Mouse (Mus musculus) G1E-ER4 (cell line): Measurements from ENCODE around the gene Robo1. TPM values are rescaled to one million over a fixed set of nuclear protein-coding genes. Genes with fewer than 3 reads are reported as not detected.

Source experiments
- GATA1 ChIP-seq: IDR thresholded peaks from one replicate; pipeline ENCODE4 v1.8.0; 2012; ENCODE audit warnings: low read length, inconsistent platforms
- polyA plus RNA-seq: library from polyadenylated mRNA; stranded (reverse); fragments of >175 nt; gene quantifications from 2 replicates; pipeline ENCODE4 v1.2.3, GENCODE M21; 2012

Gene Robo1
- polyA plus RNA-seq, 1 experiment, result not detected

- TF ChIP-seq GATA1, result no peak
Observed at GRCm38 (mm10) chr16:72734234-72734633, 426.1 kb downstream of the Robo1 start.

GRCm38 (mm10) chr16:72735175-72735574, 427.1 kb downstream of the Robo1 start:
- TF ChIP-seq GATA1, result no peak

GRCm38 (mm10) chr16:72735588-72735987, 427.5 kb downstream of the Robo1 start:
- no peak for TF ChIP-seq GATA1

GRCm38 (mm10) chr16:72737154-72737553, 429.0 kb downstream of the Robo1 start:
- no peak for TF ChIP-seq GATA1

GRCm38 (mm10) chr16:72740218-72740617, 432.1 kb downstream of the Robo1 start:
- TF ChIP-seq GATA1, result no peak

GRCm38 (mm10) chr16:72747696-72748095, 439.6 kb downstream of the Robo1 start:
- TF ChIP-seq GATA1, result no peak

GRCm38 (mm10) chr16:72765128-72765913, 457.2 kb downstream of the Robo1 start:
- no peak for TF ChIP-seq GATA1

- no peak for TF ChIP-seq GATA1
Observed at GRCm38 (mm10) chr16:72769214-72769834, 461.2 kb downstream of the Robo1 start.

GRCm38 (mm10) chr16:72772348-72772747, 464.2 kb downstream of the Robo1 start:
- TF ChIP-seq GATA1, result no peak

- no peak for TF ChIP-seq GATA1
Observed at GRCm38 (mm10) chr16:72773034-72773433, 464.9 kb downstream of the Robo1 start.

GRCm38 (mm10) chr16:72778520-72778919, 470.4 kb downstream of the Robo1 start:
- TF ChIP-seq GATA1, result no peak

- TF ChIP-seq GATA1, result no peak
Observed at GRCm38 (mm10) chr16:72782171-72782570, 474.1 kb downstream of the Robo1 start.

GRCm38 (mm10) chr16:72786079-72786478, 478.0 kb downstream of the Robo1 start:
- no peak for TF ChIP-seq GATA1

GRCm38 (mm10) chr16:72786636-72787035, 478.5 kb downstream of the Robo1 start:
- no peak for TF ChIP-seq GATA1

- no peak for TF ChIP-seq GATA1
Observed at GRCm38 (mm10) chr16:72788017-72788416, 479.9 kb downstream of the Robo1 start.

- no peak for TF ChIP-seq GATA1
Observed at GRCm38 (mm10) chr16:72791181-72791705, 483.1 kb downstream of the Robo1 start.
